Mouse (Mus musculus) hindbrain, postnatal 0 days (tissue): ENCODE measurements around the gene Olfr1424. TPM values are rescaled to one million over a fixed set of nuclear protein-coding genes. Genes with fewer than 3 reads are reported as not detected.
"Not testable (repeated sequence)": the region's sequence is repeated elsewhere in the genome, so short reads cannot be mapped to it uniquely, and the experiment has no call there.

ENCODE experiments used
- ATAC-seq: fragments of 200-750 bp; cut with Nextera tagmentation; 2 replicates; pipeline ENCODE4 v1.8.0; 2017; ENCODE audit warnings: mild to moderate bottlenecking, moderate TSS enrichment, moderate library complexity
- DNase-seq: peaks from one replicate; pipeline ENCODE4 v3.0.0-alpha.2; 2015; ENCODE audit warnings: low spot score
- H3K27ac ChIP-seq: fragments of 300-500 bp; sonication (generic); 2 replicates; pipeline ENCODE4 v1.5.1; 2014; ENCODE audit warnings: mild to moderate bottlenecking
- H3K27me3 ChIP-seq: fragments of 300-500 bp; sonication (generic); 2 replicates; pipeline ENCODE4 v1.6.1; 2014; ENCODE audit warnings: low read length, mixed read lengths; ENCODE audit not compliant: insufficient read depth
- H3K36me3 ChIP-seq: fragments of 300-500 bp; sonication (generic); 2 replicates; pipeline ENCODE4 v1.6.1; 2014; ENCODE audit warnings: low read length, mixed read lengths; ENCODE audit not compliant: insufficient read depth
- H3K4me1 ChIP-seq: fragments of 300-500 bp; sonication (generic); 2 replicates; pipeline ENCODE4 v1.6.1; 2014; ENCODE audit warnings: antibody characterized with exemption, low read length, mixed read lengths; ENCODE audit not compliant: insufficient read depth
- H3K4me2 ChIP-seq: fragments of 300-500 bp; sonication (generic); 2 replicates; pipeline ENCODE4 v1.6.1; 2014; ENCODE audit warnings: low read depth, mild to moderate bottlenecking, low read length, moderate library complexity, mixed read lengths
- H3K4me3 ChIP-seq: fragments of 300-500 bp; sonication (generic); 2 replicates; pipeline ENCODE4 v1.5.1; 2014; ENCODE audit warnings: low read length
- H3K9ac ChIP-seq: fragments of 300-500 bp; sonication (generic); replicated peaks from 2 replicates; pipeline ENCODE4 v1.6.1; 2014; ENCODE audit warnings: mild to moderate bottlenecking, low read length, moderate library complexity, mixed read lengths
- H3K9me3 ChIP-seq: fragments of 300-500 bp; sonication (generic); 2 replicates; pipeline ENCODE4 v1.6.1; 2016; ENCODE audit warnings: low read length, mixed read lengths
- CTCF ChIP-seq: IDR thresholded peaks from 2 replicates; pipeline ENCODE4 v1.5.1; 2016; ENCODE audit warnings: antibody characterized with exemption, control low read depth, low read depth
- WGBS: fragments of 180-500 bp; shearing (Covaris S2); extraction: QIAGEN DNeasy Blood & Tissue Kit; methylation state at CpG from one replicate; pipeline ENCODE4 v1.1.7; 2014; 5-methylcytosine and 5-hydroxymethylcytosine counted together
- polyA plus RNA-seq: library from polyadenylated mRNA; unstranded; fragments of >200 nt; fragmentation: Nextera tagmentation; extraction: Ambion mirVana; gene quantifications from 2 replicates; pipeline ENCODE4 v1.2.1, GENCODE M21; 2015
- total RNA-seq: library from RNA; depleted of rRNA; stranded (reverse); fragments of >200 nt; gene quantifications from 2 replicates; pipeline ENCODE4 v1.2.3, GENCODE M21; 2014; rRNA removed

Gene Olfr1424
- total RNA-seq (not detected in 2 replicates), polyA plus RNA-seq (not detected in 2 replicates)

- H3K9ac ChIP-seq, H3K27me3 ChIP-seq, H3K4me1 ChIP-seq, H3K9me3 ChIP-seq, DNase-seq, H3K27ac ChIP-seq, H3K4me3 ChIP-seq, H3K36me3 ChIP-seq, ATAC-seq, H3K4me2 ChIP-seq: not testable (repeated sequence)
- WGBS: 85% methylated on average over 1 of the region's 1 CpGs
Measured at GRCm38 (mm10) chr19:12062582-12062981, at the start of gene Olfr1424. Gene Olfr1424, minus strand, starts transcription at chr19:12062682.

GRCm38 (mm10) chr19:12104541-12104940 is 42.1 kb upstream of the Olfr1424 start:
- 60% methylated on average over 1 of the region's 1 CpGs for WGBS
- TF ChIP-seq CTCF: no peak

GRCm38 (mm10) chr19:12103234-12103633 is 40.8 kb upstream of the Olfr1424 start, which contains the start of gene Olfr1427:
Gene Olfr1427, minus strand, starts transcription at chr19:12103334.
- ATAC-seq (no peak), DNase-seq (no peak)
- Histone ChIP-seq H3K27me3 (no peaks in the 10 kb centered on the region), H3K4me1 (no peaks in the 10 kb centered on the region), H3K4me2 (no peak within 1 kb of the TSS), H3K36me3 (no peaks in the 10 kb centered on the region), H3K27ac (no peak within 1 kb of the TSS), H3K4me3 (no peak within 1 kb of the TSS), H3K9me3 (no peaks in the 10 kb centered on the region), H3K9ac (no peak within 1 kb of the TSS)
- 95% methylated on average over 2 of the region's 2 CpGs for WGBS
- no peak for TF ChIP-seq CTCF

More at GRCm38 (mm10) chr19:12104541-12104940, 42.1 kb upstream of the Olfr1424 start:
- DNase-seq: no peak
- ATAC-seq: no peak
- no peaks in the 10 kb centered on the region for H3K9me3 ChIP-seq
- H3K4me3 ChIP-seq: no peak overlapping the region
- H3K9ac ChIP-seq: no peak overlapping the region
- H3K4me2 ChIP-seq: no peak overlapping the region
- no peaks in the 10 kb centered on the region for H3K27me3 ChIP-seq
- H3K36me3 ChIP-seq: no peaks in the 10 kb centered on the region
- H3K4me1 ChIP-seq: no peaks in the 10 kb centered on the region
- H3K27ac ChIP-seq: no peak overlapping the region

- Histone ChIP-seq H3K4me1 (no peaks in the 10 kb centered on the region), H3K36me3 (no peaks in the 10 kb centered on the region), H3K4me3 (no peak within 1 kb of the TSS), H3K4me2 (no peak within 1 kb of the TSS), H3K9me3 (no peaks in the 10 kb centered on the region), H3K9ac (no peak within 1 kb of the TSS), H3K27ac (no peak within 1 kb of the TSS), H3K27me3 (no peaks in the 10 kb centered on the region)
- TF ChIP-seq CTCF: no peak
- ATAC-seq: no peak
- DNase-seq: no peak
- 84% methylated on average over 1 of the region's 1 CpGs for WGBS
Measured at GRCm38 (mm10) chr19:12091913-12092312, 29.4 kb upstream of the Olfr1424 start, which contains the start of gene Olfr1426. Gene Olfr1426, minus strand, starts transcription at chr19:12092013.

- H3K27me3 ChIP-seq, H3K9me3 ChIP-seq, H3K9ac ChIP-seq, H3K4me1 ChIP-seq, DNase-seq, H3K36me3 ChIP-seq, H3K27ac ChIP-seq, H3K4me3 ChIP-seq, ATAC-seq, H3K4me2 ChIP-seq: not testable (repeated sequence)
- 80% methylated on average over 4 of the region's 4 CpGs for WGBS
Measured at GRCm38 (mm10) chr19:12077631-12078030, 15.1 kb upstream of the Olfr1424 start, which contains the start of gene Olfr1425. Gene Olfr1425, minus strand, starts transcription at chr19:12077731.

- not testable (repeated sequence) for H3K4me1 ChIP-seq, H3K27me3 ChIP-seq, DNase-seq, H3K4me3 ChIP-seq, H3K4me2 ChIP-seq, ATAC-seq, H3K36me3 ChIP-seq, H3K27ac ChIP-seq, H3K9ac ChIP-seq, H3K9me3 ChIP-seq
- WGBS: 72% methylated on average over 1 of the region's 1 CpGs
Measured at GRCm38 (mm10) chr19:12069546-12069945, 7.1 kb upstream of the Olfr1424 start.

- ATAC-seq, H3K9ac ChIP-seq, H3K4me3 ChIP-seq, H3K9me3 ChIP-seq, H3K36me3 ChIP-seq, H3K27ac ChIP-seq, DNase-seq, H3K4me1 ChIP-seq, H3K27me3 ChIP-seq, H3K4me2 ChIP-seq: not testable (repeated sequence)
- 68% methylated on average over 1 of the region's 1 CpGs for WGBS
Measured at GRCm38 (mm10) chr19:12067806-12068205, 5.3 kb upstream of the Olfr1424 start.
